Mouse (Mus musculus) heart, postnatal 14 days (tissue): ENCODE measurements at regions not wholly inside any gene's neighbourhood (a gene's known extent, or its start where the extent isn't known, plus 50 kb on each side); places are given as distances from the start of the nearest gene placed in this dataset.

Experiments
- DNase-seq, 2 experiments: peaks; one replicate each; pipeline ENCODE4 v3.0.0; 2021 to 2022
- intact Hi-C: fragments of 180-260 bp; cut with DNase I; formaldehyde crosslinking; loops from one replicate; pipeline ENCODE4 v1.15.1; 2025

DNA sequence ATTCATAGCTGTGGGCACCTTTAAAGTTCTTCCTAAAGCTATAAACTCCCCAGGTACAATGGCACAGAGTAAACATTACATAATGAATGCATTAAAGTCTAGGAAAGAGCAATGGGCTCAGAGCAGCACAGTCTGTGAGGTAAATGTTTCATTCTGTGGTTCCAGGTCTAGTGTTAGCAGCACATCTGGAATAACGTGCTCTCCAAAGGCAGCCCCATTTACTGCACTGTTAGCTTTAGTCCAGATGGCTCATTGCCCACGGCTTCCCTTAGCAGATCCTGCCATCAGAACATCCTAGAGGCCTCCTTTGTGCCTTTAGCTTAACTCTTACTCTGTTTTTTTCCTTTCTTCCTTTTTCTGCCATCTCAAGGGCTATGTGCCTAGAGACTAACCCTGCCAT lies 87.7 kb upstream of the Tspan7 start:
- no peak for DNase-seq
- intact Hi-C loops: no loop called here

DNA sequence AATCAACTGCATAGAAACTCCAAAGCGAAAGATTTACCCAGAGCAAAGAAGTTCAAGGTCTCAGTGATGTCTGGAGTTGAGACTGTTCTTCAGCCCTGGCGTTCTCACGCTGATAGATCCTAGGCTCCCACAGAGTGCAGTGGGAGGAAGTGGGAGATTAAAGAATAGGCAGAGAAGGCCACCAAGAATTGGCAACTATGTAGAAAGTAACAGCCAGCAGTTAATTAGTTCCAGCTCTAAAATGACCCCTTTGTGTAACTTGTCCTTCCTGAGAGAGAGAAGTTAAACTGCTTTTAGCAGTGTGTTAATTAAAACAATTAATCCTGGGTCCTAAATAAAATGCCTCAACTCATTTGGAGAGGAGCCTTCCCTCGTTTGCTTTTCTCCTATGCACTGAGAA lies 73.7 kb upstream of the Tspan7 start:
- intact Hi-C loops: no loop called here
- no peak for DNase-seq

DNA sequence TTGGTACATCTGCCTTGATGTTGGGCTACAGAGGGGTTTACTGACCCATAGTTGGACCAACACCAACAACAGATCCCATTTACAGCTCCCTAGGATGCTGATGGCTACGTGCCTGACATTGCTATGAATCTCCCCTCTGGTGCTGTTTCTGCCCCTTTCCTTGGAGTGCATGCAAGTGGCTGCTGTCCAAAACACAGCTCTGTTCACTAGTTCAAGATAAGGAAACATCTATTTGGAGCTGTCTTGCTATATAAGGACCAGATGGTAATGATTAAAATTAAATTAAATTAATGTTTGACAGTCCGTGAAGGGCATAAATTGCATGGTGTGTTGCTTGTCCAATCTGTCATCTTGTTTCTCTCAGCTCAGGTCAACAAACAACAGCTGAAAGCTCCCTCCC lies 62.5 kb upstream of the Tspan7 start:
- intact Hi-C loops: no loop called here
- peak in 1 of 2 experiments; percentile 2 for DNase-seq
